Mouse (Mus musculus) ovary, postnatal 10 days (tissue): ENCODE measurements around the gene Ctso.

Experiments
- DNase-seq: peaks from one replicate; pipeline ENCODE4 v3.0.0; 2022; ENCODE audit warnings: low spot score

The Ctso gene

DNA sequence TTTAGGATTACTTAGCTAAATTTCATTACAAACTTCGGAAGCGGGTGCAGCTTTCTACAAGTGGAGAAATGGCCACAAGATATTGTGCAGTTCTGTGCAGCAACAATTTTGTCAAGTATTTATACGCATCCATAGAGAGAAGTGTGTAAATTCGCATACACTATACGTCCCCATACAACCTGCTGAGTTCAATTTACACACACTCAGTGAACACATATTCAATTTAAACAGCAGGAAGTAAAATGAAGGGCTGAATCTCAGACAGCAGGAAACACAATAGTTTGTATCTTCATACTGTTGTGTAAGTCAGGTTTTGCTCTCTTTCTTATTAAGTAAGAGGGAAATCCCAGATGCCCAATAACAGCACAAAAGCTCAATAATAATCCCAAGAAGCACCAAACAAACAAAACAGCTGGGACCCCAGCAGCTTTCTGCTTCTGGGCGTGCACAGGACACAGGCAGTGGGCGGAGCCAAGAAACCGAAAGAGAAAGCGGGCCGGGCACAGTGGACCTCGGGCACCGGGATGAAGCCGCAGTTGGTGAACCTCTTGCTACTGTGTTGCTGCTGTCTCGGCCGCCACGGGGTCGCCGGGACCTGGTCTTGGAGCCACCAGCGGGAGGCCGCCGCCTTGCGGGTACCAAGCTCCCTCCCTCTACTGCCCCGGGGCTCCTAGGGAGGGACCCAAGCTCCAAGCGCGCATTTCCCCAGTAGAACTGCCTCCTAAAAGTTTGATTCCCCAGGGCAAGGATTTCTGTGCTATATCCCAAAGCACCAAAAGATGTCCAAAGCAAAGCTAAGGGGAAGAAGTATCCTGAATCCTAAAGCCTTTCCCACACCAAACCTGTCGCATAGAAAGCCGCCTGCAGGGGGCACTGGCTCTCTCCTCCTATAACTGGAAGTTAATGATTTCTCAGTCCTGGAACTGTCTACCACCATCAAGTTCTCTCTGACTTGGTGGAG, at the start of gene Ctso:
Ctso (plus strand) TSS at position 461 of the 961 bp plus-strand sequence.
- DNase-seq = peak; percentile 77

GRCm38 (mm10) chr3:81883916-81884315, 48.5 kb upstream of the Ctso start:
- DNase-seq = no peak

GRCm38 (mm10) chr3:81885566-81885965, 46.8 kb upstream of the Ctso start:
- no peak for DNase-seq

DNA sequence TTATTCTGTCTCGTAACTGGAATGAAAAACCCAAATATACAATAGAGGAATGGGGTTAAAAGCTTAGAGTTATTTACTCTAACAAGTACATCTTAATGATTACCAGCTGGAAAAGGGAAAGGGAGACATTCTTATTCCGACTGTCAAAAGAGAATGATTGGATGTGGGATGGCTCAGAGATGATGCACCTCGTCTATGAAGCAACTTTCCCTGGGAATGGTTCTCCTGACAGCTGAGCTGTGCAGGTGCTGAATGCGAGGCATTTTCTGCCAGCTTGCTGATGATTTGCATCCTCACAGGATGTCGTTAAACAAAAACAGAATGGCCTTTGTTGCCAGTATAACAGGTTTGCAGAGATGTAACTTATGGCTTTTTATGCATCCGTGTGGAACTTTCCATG, 43.3 kb upstream of the Ctso start:
- DNase-seq = no peak

DNA sequence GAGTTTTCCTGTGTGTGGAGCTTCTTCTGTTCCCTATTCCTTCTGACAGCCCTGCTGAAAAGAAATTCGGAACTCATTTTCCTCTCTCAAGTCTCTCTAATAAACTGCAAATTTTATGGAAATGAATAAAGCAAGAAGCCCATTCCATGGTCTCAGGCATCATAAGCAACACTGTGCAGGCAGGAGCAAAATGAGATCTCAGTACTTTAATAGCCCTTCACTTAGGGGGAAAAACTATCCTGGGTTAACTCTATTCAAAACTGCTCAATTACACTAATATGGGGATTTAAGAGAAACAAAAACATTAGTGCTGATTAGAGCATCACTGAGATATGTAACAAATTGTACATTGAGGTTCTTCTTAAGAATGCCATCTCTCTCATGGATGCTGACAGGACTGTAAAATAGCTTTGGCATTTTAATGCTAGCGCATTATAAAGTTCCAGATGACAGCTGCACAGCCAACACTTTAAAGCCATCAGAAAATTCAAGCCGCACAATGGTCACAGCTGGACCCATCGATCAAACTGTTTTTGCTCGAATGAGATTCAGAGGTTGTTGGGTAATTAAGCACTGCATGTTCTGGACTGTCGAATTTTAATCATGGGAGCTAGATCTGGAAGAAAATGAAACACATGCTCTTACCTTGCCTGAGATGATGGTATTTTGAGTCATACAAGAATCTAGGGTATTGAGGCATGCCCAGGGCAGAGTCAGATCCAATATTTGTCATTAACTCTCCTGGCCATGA, 21.9 kb upstream of the Ctso start:
- no peak for DNase-seq

GRCm38 (mm10) chr3:81916030-81916686, 16.2 kb upstream of the Ctso start:
- no peak for DNase-seq

GRCm38 (mm10) chr3:81917354-81917935, 15.0 kb upstream of the Ctso start:
- DNase-seq = no peak

DNA sequence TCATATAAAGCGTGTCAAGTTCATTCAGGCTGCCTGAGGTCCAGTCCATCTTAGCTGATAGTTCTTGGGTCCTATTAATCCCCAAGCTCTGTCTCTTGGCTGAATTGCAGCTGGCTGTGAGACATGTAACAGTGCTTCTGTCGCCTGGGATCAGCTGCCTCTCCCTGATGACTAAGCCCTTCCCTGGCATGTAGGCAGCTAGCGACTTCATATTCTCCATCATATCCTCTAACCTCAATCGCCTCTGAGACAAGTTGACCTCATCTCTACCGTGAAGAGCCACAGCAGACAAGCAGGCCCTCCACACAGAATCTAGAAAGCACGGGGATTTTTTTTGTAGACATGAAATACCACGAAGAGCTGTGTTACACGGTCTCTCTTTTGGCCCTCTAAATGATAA, 14.2 kb upstream of the Ctso start:
- DNase-seq = no peak

DNA sequence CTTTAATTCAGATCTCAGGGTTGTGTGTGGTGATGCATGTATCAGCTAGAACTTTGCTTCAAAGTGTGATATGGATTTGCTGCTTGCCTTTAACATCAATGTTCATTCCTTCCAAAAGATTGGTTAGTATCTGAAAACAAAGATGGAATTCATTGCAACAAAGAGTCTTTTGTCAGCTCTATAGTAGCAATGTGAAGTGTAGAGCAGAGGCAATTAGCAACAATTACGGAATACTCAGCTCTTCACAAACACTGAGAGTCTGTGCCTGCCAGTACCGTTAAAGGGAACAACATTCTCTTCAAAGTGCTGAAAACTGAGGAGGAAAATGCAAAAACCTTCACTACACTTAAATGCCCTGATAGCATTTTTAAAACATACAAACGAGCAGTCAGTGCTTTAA, 12.7 kb upstream of the Ctso start:
- no peak for DNase-seq

- no peak for DNase-seq
These were observed 9.5 kb upstream of the Ctso start for GRCm38 (mm10) chr3:81922910-81923309.

DNA sequence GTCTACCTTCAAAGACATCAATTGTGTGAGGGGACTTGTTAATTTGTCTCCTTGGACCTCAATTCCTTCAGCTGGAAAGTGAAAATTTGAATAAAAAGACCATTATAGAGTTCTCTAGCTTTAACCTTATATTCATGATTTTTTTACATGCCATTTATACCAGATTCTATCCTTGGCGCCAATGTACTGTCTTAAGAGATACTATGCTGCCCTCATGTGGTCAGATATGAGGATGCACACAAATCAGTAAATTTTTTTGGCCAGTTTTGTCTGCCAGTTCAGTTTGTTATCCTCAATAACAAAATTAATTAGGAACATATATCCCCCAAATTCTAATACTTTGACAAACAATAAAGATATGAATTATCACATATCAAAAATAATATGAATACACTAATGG, 7.5 kb upstream of the Ctso start:
- no peak for DNase-seq

DNA sequence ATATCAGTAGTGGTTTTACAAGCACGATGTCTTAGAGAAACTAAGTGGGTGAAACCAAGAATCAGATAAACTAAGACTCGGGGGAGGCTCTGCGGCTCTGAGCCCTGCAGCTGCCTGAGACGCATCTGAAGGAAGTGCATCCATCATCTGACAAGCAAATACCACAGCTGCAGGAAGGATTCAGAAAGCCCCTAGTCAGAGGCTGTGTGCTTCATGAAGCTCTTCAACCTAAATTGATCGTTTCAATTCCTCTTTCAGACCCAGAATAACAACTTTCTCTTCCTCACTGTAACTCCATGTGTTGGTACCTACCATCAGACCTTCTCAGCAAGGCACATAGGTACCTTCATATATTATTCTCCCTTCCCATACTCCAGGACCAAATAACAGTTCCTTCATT, 6.5 kb upstream of the Ctso start:
- DNase-seq = no peak

GRCm38 (mm10) chr3:81926764-81927325, 5.6 kb upstream of the Ctso start:
- no peak for DNase-seq

- DNase-seq = no peak
These were observed 3.3 kb upstream of the Ctso start for GRCm38 (mm10) chr3:81929073-81929472.

DNA sequence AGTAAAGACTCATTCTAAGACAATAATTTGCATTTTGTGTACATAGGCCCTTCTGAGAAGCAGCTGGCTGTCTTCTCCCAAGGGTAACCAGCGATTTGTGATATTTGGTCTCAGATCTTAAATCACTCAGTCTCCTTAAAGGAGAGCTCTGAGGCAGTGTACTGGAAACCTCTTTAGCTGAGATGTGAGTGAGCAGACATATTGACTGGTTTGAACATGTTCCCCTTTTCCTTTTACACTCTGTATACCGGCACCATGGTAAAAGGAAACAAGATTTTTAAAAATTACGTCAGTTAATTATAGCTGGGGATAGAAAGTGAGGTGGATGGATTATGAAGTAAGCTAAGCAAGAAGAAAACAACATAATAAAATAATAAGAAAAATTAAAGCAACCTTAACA, 706 bp upstream of the Ctso start:
- DNase-seq = no peak

- no peak for DNase-seq
These were observed 947 bp downstream of the Ctso start for GRCm38 (mm10) chr3:81933348-81933747.

DNA sequence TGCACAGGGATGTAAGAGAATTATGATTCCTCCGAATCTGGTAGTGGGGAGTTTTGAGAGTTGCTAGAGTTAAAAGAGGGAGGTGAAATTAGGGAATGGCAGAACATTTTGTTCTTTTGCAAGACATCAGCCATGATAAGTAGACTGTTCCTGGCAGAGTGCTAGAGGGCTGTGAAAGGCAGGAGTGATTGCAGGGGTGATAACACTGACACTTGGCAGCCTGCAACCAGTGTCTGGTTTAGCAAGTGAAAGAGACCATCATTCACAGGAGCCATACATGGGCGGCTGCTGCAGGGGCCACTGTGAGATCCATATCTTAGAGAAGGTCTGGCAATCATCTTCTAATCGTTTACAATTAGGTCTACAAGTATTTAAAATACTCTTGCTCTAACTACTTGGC, 6.5 kb downstream of the Ctso start:
- DNase-seq = no peak

DNA sequence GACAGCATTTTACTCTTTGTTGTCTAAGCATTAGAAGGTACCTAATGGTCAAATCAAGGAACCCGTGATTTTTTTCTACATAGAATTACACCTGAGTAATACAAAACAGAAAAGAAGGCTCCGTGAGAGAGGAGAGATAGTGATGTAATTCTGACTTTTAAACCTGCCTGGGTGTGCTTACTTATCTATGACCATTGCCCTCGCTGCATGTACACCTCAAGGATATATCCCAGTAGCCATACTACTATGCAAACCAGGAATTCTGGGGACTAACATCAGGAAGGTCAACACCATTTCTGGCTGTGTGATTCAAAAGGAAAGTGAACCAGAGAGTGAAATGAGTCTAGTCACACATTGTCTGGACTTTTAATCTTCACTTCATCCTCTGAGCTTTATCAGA, 9.9 kb downstream of the Ctso start:
- DNase-seq = no peak

- no peak for DNase-seq
These were observed 10.7 kb downstream of the Ctso start for GRCm38 (mm10) chr3:81943097-81943496.

GRCm38 (mm10) chr3:81944851-81945393, 12.5 kb downstream of the Ctso start:
- DNase-seq = no peak

- DNase-seq = no peak
These were observed 16.6 kb downstream of the Ctso start for GRCm38 (mm10) chr3:81949048-81949447.

- no peak for DNase-seq
These were observed 19.4 kb downstream of the Ctso start for GRCm38 (mm10) chr3:81951785-81952184.
